Mouse (Mus musculus): ENCODE measurements around the gene Arid5b.

GRCm38 (mm10) chr10:68325378-68325777 lies 46.8 kb upstream of the Arid5b start:
- TF ChIP-seq CTCF (IDR thresholded peaks at IDR 0.05; ENCODE audit: control insufficient read depth, insufficient read depth, low read length) (no peak), POLR2A (IDR thresholded peaks at IDR 0.05; ENCODE audit: borderline replicate concordance, control insufficient read depth, low read depth, low read length) (no peak)
